23 mouse cellular contexts compared by ENCODE assay signal in genomic region chr13:25091347-25091746, GRCm38 (mm10). TPM values are rescaled to one million over a fixed set of nuclear protein-coding genes. Genes with fewer than 3 reads are reported as not detected.
DNase-seq lines count a peak whose midpoint lies in the region; ATAC-seq lines count a peak whose summit lies in the region.
"Had no signal": no experiment of that assay in that cellular context is flagged by ENCODE, and none has a peak within 500 bp of the region (broad histone marks: within the 10 kb centered on the region; RNA-seq: fewer than 3 reads in every experiment).

No protein-coding gene starts in this region.

- peak overlapping the region; percentile 65; the same call in 1 of the 2 replicates for H3K27ac ChIP-seq in kidney, embryonic 14.5 days (ENCODE audit: low read depth, low read length)
- H3K27ac ChIP-seq in forebrain, embryonic 15.5 days (replicated peaks) = no peak overlapping the region
- no peak overlapping the region for H3K27ac ChIP-seq in midbrain, embryonic 11.5 days (ENCODE audit: low read depth, low read length)
- H3K27ac ChIP-seq: embryonic facial prominence, embryonic 10.5 days; forebrain, embryonic 13.5 days; gastrocnemius, adult 2 months; heart, embryonic 13.5 days; hindbrain, embryonic 12.5 days; hindbrain, postnatal 0 days had no signal

- H3K4me2 ChIP-seq in kidney, embryonic 14.5 days (replicated peaks; ENCODE audit: low read depth, low read length) = no peak overlapping the region
- H3K4me2 ChIP-seq in forebrain, embryonic 15.5 days (replicated peaks) = no peak overlapping the region
- no peak overlapping the region for H3K4me2 ChIP-seq in midbrain, embryonic 11.5 days
- H3K4me2 ChIP-seq: forebrain, embryonic 13.5 days; heart, embryonic 13.5 days; hindbrain, embryonic 12.5 days had no signal

- H3K4me1 ChIP-seq in kidney, embryonic 14.5 days (ENCODE audit: control insufficient read depth, insufficient read depth, low read length) = peaks cover 4% of the 10 kb centered on the region; the same call in 1 of the 2 replicates
- H3K4me1 ChIP-seq in forebrain, embryonic 15.5 days = no peaks in the 10 kb centered on the region
- H3K4me1 ChIP-seq in midbrain, embryonic 11.5 days (ENCODE audit: control insufficient read depth, insufficient read depth, low read length) = no peaks in the 10 kb centered on the region
- H3K4me1 ChIP-seq: embryonic facial prominence, embryonic 10.5 days; forebrain, embryonic 13.5 days; heart, embryonic 13.5 days; hindbrain, embryonic 12.5 days had no signal

- H3K9ac ChIP-seq in kidney, embryonic 14.5 days (ENCODE audit: low read depth, low read length) = no peak overlapping the region
- H3K9ac ChIP-seq in forebrain, embryonic 15.5 days (replicated peaks) = no peak overlapping the region
- H3K9ac ChIP-seq in midbrain, embryonic 11.5 days (ENCODE audit: low read length) = no peak overlapping the region
- H3K9ac ChIP-seq: forebrain, embryonic 13.5 days; heart, embryonic 13.5 days; hindbrain, embryonic 12.5 days had no signal

- 60% methylated on average over 5 of the region's 5 CpGs for WGBS in kidney, embryonic 14.5 days
- 52% methylated on average over 5 of the region's 5 CpGs for WGBS in forebrain, embryonic 15.5 days
- 88% methylated on average over 5 of the region's 5 CpGs for WGBS in midbrain, embryonic 11.5 days

- peak; percentile 29; the same call in 1 of the 2 replicates for ATAC-seq in kidney, embryonic 14.5 days (ENCODE audit: low FRiP score, low TSS enrichment)
- ATAC-seq in megakaryocyte, adult 5-6 weeks (ENCODE audit: poor library complexity, severe bottlenecking) = no peak
- no peak for ATAC-seq in forebrain, embryonic 15.5 days (replicated peaks)
- no peak for ATAC-seq in midbrain, embryonic 11.5 days (ENCODE audit: low FRiP score)
- ATAC-seq: forebrain, embryonic 13.5 days; hindbrain, postnatal 0 days had no signal

- no peaks in the 10 kb centered on the region for H3K27me3 ChIP-seq in kidney, embryonic 14.5 days (ENCODE audit: control insufficient read depth, insufficient read depth, low read length)
- no peaks in the 10 kb centered on the region for H3K27me3 ChIP-seq in forebrain, embryonic 15.5 days
- H3K27me3 ChIP-seq in midbrain, embryonic 11.5 days (ENCODE audit: control insufficient read depth, insufficient read depth, low read length) = no peaks in the 10 kb centered on the region
- H3K27me3 ChIP-seq: forebrain, embryonic 13.5 days; heart, embryonic 13.5 days; hindbrain, embryonic 12.5 days had no signal

- H3K36me3 ChIP-seq in kidney, embryonic 14.5 days (ENCODE audit: control insufficient read depth, insufficient read depth, low read length) = no peaks in the 10 kb centered on the region
- no peaks in the 10 kb centered on the region for H3K36me3 ChIP-seq in forebrain, embryonic 15.5 days
- no peaks in the 10 kb centered on the region for H3K36me3 ChIP-seq in midbrain, embryonic 11.5 days (ENCODE audit: control insufficient read depth, insufficient read depth, low read length)
- H3K36me3 ChIP-seq: embryonic facial prominence, embryonic 10.5 days; heart, embryonic 13.5 days; hindbrain, embryonic 12.5 days had no signal

- H3K4me3 ChIP-seq in kidney, embryonic 14.5 days (ENCODE audit: low read length) = no peak overlapping the region
- H3K4me3 ChIP-seq in forebrain, embryonic 15.5 days = no peak overlapping the region
- H3K4me3 ChIP-seq in midbrain, embryonic 11.5 days (ENCODE audit: low read depth, low read length) = no peak overlapping the region
- H3K4me3 ChIP-seq: embryonic facial prominence, embryonic 10.5 days; forebrain, embryonic 13.5 days; gastrocnemius, adult 2 months; heart, embryonic 13.5 days; hindbrain, embryonic 12.5 days had no signal

- DNase-seq in kidney, adult 11 months = peak; percentile 48
- DNase-seq in kidney, postnatal 4 days = no peak
- DNase-seq in kidney, postnatal 10 days = peak; percentile 39
- DNase-seq in cerebellum, adult 11-12 months = no peak
- no peak for DNase-seq in midbrain, embryonic 11.5 days (ENCODE audit: low spot score, missing footprints)
- DNase-seq: adrenal gland, adult 8-10 months; cerebellum, adult 11 months; cerebellum, adult 9-10 months; gastrocnemius, adult 2 months; gastrocnemius, postnatal 25 days; heart, postnatal 36 days had no signal

- H3K9me3 ChIP-seq in kidney, embryonic 14.5 days (ENCODE audit: control insufficient read depth, low read length) = no peaks in the 10 kb centered on the region
- H3K9me3 ChIP-seq in forebrain, embryonic 15.5 days = no peaks in the 10 kb centered on the region
- H3K9me3 ChIP-seq in midbrain, embryonic 11.5 days (ENCODE audit: control insufficient read depth, low read length) = no peaks in the 10 kb centered on the region
- H3K9me3 ChIP-seq: embryonic facial prominence, embryonic 10.5 days; forebrain, embryonic 13.5 days; heart, embryonic 13.5 days; hindbrain, embryonic 12.5 days had no signal

RNA-seq across cellular contexts. Expression of gene Dcdc2a, which starts 35.5 kb away (rescaled TPM):
- 27.2 and 34.5 TPM in 2 replicates for polyA plus RNA-seq in kidney, embryonic 14.5 days (2014; fragmentation: Nextera tagmentation; extraction: Ambion mirVana)
- total RNA-seq in megakaryocyte, adult 5-6 weeks (2015) = not detected in 2 replicates
- not detected in 2 replicates for total RNA-seq in megakaryocyte, adult 5-6 weeks (2017)
- polyA plus RNA-seq in forebrain, embryonic 15.5 days (2015; fragmentation: Nextera tagmentation; extraction: Ambion mirVana) = 1.4 and 1.8 TPM in 2 replicates
- 1.8 and 2.1 TPM in 2 replicates for polyA plus RNA-seq in midbrain, embryonic 11.5 days (2014; fragmentation: Nextera tagmentation; extraction: Ambion mirVana)
- total RNA-seq: gastrocnemius, postnatal 25 days; granulocyte monocyte progenitor cell, adult 5-6 weeks; heart, adult 8-10 months; heart, postnatal 36 days; MEL had no signal
- polyA plus RNA-seq: C2C12 had no signal

Comparison
In these comparisons a context has a peak if more than half of its experiments do, and no peak if none do; other contexts are left out.
1. DNase-seq: peak in kidney, adult 11 months (single experiment) and kidney, postnatal 10 days (single experiment); none in kidney, postnatal 4 days (0 of 2), cerebellum, adult 11-12 months (single experiment) and midbrain, embryonic 11.5 days (single experiment).